Mouse (Mus musculus) stomach, postnatal 0 days (tissue): ENCODE measurements around the gene Mrln. TPM values are rescaled to one million over a fixed set of nuclear protein-coding genes. Genes with fewer than 3 reads are reported as not detected.

ENCODE experiments used
- ATAC-seq: fragments of 200-750 bp; cut with Nextera tagmentation; 2 replicates; pipeline ENCODE4 v1.8.0; 2017; ENCODE audit not compliant: low FRiP score, low TSS enrichment
- DNase-seq: peaks from one replicate; pipeline ENCODE4 v3.0.0-alpha.2; 2016; ENCODE audit warnings: low spot score
- H3K27ac ChIP-seq: fragments of 300-500 bp; sonication (generic); replicated peaks from 2 replicates; pipeline ENCODE4 v1.5.1; 2014; ENCODE audit warnings: mild to moderate bottlenecking, control low read depth
- H3K27me3 ChIP-seq: fragments of 300-500 bp; sonication (generic); 2 replicates; pipeline ENCODE4 v1.6.1; 2014; ENCODE audit warnings: low read length; ENCODE audit not compliant: control insufficient read depth, insufficient read depth
- H3K36me3 ChIP-seq: fragments of 300-500 bp; sonication (generic); 2 replicates; pipeline ENCODE4 v1.6.1; 2014; ENCODE audit warnings: low read length, mixed read lengths; ENCODE audit not compliant: control insufficient read depth, insufficient read depth
- H3K4me1 ChIP-seq: fragments of 300-500 bp; sonication (generic); replicated peaks from 2 replicates; pipeline ENCODE4 v1.6.1; 2014; ENCODE audit warnings: antibody characterized with exemption; ENCODE audit not compliant: control insufficient read depth, insufficient read depth
- H3K4me2 ChIP-seq: fragments of 300-500 bp; sonication (generic); replicated peaks from 2 replicates; pipeline ENCODE4 v1.6.1; 2014; ENCODE audit warnings: low read depth, mild to moderate bottlenecking, control low read depth, moderate library complexity
- H3K4me3 ChIP-seq: fragments of 300-500 bp; sonication (generic); 2 replicates; pipeline ENCODE4 v1.5.1; 2014; ENCODE audit warnings: low read depth, low read length, control low read depth
- H3K9ac ChIP-seq: fragments of 300-500 bp; sonication (generic); 2 replicates; pipeline ENCODE4 v1.6.1; 2014; ENCODE audit warnings: mild to moderate bottlenecking, low read length, control low read depth, mixed read lengths
- H3K9me3 ChIP-seq: fragments of 300-500 bp; sonication (generic); 2 replicates; pipeline ENCODE4 v1.6.1; 2016; ENCODE audit warnings: low read length; ENCODE audit not compliant: control insufficient read depth
- CTCF ChIP-seq: IDR thresholded peaks from 2 replicates; pipeline ENCODE4 v1.5.1; 2016; ENCODE audit warnings: antibody characterized with exemption, low read depth, mild to moderate bottlenecking, moderate library complexity
- EP300 ChIP-seq: optimal IDR thresholded peaks from 2 replicates; pipeline ENCODE3; 2016; ENCODE audit warnings: antibody characterized with exemption
- WGBS: fragments of 180-500 bp; shearing (Covaris S2); extraction: QIAGEN DNeasy Blood & Tissue Kit; methylation state at CpG from one replicate; pipeline ENCODE4 v1.1.7; 2014; 5-methylcytosine and 5-hydroxymethylcytosine counted together
- polyA plus RNA-seq: library from polyadenylated mRNA; unstranded; fragments of >200 nt; fragmentation: Nextera tagmentation; extraction: Ambion mirVana; gene quantifications from 2 replicates; pipeline ENCODE4 v1.2.1, GENCODE M21; 2015

Mrln gene
- polyA plus RNA-seq, 1 experiment from 2014 or later = 1.5 TPM

- no peaks in the 10 kb centered on the region for H3K27me3 ChIP-seq
- no peaks in the 10 kb centered on the region for H3K4me1 ChIP-seq
- no peak overlapping the region for H3K27ac ChIP-seq
- WGBS = 58% methylated on average over 3 of the region's 3 CpGs
- DNase-seq (peak; percentile 62), ATAC-seq (peak; percentile 63; the same call in 1 of the 2 replicates)
- TF ChIP-seq CTCF (peak; percentile 82), EP300 (no peak)
- no peak overlapping the region for H3K4me3 ChIP-seq
- H3K9ac ChIP-seq = no peak overlapping the region
- H3K9me3 ChIP-seq = no peaks in the 10 kb centered on the region
- H3K36me3 ChIP-seq = peaks cover 25% of the 10 kb centered on the region
- H3K4me2 ChIP-seq = no peak overlapping the region
These were observed 31.1 kb upstream of the Mrln start for GRCm38 (mm10) chr10:70173314-70173713.

- Histone ChIP-seq H3K9me3 (no peaks in the 10 kb centered on the region), H3K9ac (no peak overlapping the region), H3K4me2 (no peak overlapping the region), H3K4me1 (no peaks in the 10 kb centered on the region), H3K27me3 (no peaks in the 10 kb centered on the region), H3K27ac (no peak overlapping the region), H3K36me3 (peaks cover 20% of the 10 kb centered on the region; the same call in 1 of the 2 replicates), H3K4me3 (no peak overlapping the region)
- TF ChIP-seq CTCF (no peak), EP300 (no peak)
- DNase-seq (no peak), ATAC-seq (no peak)
- 70% methylated on average over 16 of the region's 16 CpGs for WGBS
These were observed 29.8 kb upstream of the Mrln start for GRCm38 (mm10) chr10:70174494-70175190.

GRCm38 (mm10) chr10:70180727-70181126 lies 23.7 kb upstream of the Mrln start:
- H3K4me2 ChIP-seq = no peak overlapping the region
- no peak overlapping the region for H3K4me3 ChIP-seq
- ATAC-seq (no peak), DNase-seq (no peak)
- H3K27me3 ChIP-seq = no peaks in the 10 kb centered on the region
- H3K27ac ChIP-seq = no peak overlapping the region
- peaks cover 8% of the 10 kb centered on the region; the same call in 1 of the 2 replicates for H3K36me3 ChIP-seq
- H3K4me1 ChIP-seq = no peaks in the 10 kb centered on the region; the same call in 1 of the 2 replicates
- no peak for TF ChIP-seq EP300
- TF ChIP-seq CTCF = no peak
- H3K9ac ChIP-seq = no peak overlapping the region
- H3K9me3 ChIP-seq = no peaks in the 10 kb centered on the region
- WGBS = 82% methylated on average over 9 of the region's 9 CpGs

GRCm38 (mm10) chr10:70181279-70181972 lies 23.0 kb upstream of the Mrln start:
- H3K4me3 ChIP-seq = no peak overlapping the region
- WGBS = 70% methylated on average over 11 of the region's 11 CpGs
- H3K9ac ChIP-seq = no peak overlapping the region
- H3K27me3 ChIP-seq = no peaks in the 10 kb centered on the region
- peaks cover 6% of the 10 kb centered on the region; the same call in 1 of the 2 replicates for H3K36me3 ChIP-seq
- H3K4me2 ChIP-seq = no peak overlapping the region
- no peak for ATAC-seq
- H3K9me3 ChIP-seq = no peaks in the 10 kb centered on the region
- no peak overlapping the region for H3K27ac ChIP-seq
- no peaks in the 10 kb centered on the region; the same call in 1 of the 2 replicates for H3K4me1 ChIP-seq
- TF ChIP-seq CTCF = no peak
- TF ChIP-seq EP300 = no peak
- DNase-seq = no peak

GRCm38 (mm10) chr10:70183210-70184080 lies 21.0 kb upstream of the Mrln start:
- Histone ChIP-seq H3K27me3 (no peaks in the 10 kb centered on the region), H3K9ac (no peak overlapping the region), H3K4me3 (no peak overlapping the region), H3K9me3 (no peaks in the 10 kb centered on the region), H3K27ac (no peak overlapping the region), H3K4me2 (no peak overlapping the region), H3K4me1 (no peaks in the 10 kb centered on the region; the same call in 1 of the 2 replicates), H3K36me3 (peaks cover 9% of the 10 kb centered on the region)
- no peak for DNase-seq
- 60% methylated on average over 15 of the region's 15 CpGs for WGBS
- ATAC-seq = peak; percentile 27; the same call in 1 of the 2 replicates
- no peak for TF ChIP-seq CTCF
- TF ChIP-seq EP300 = no peak
